Mouse (Mus musculus): ENCODE results near the gene Lipf. TPM values are rescaled to one million over a fixed set of nuclear protein-coding genes. Genes with fewer than 3 reads are reported as not detected.

Gene Lipf
- total RNA-seq (2021): not detected in 2 replicates
- long read RNA-seq: 0 reads

GRCm38 (mm10) chr19:33960887-33961286 lies at the start of gene Lipf:
Gene Lipf, plus strand, starts transcription at chr19:33961187.
- DNase-seq: no peak

DNA sequence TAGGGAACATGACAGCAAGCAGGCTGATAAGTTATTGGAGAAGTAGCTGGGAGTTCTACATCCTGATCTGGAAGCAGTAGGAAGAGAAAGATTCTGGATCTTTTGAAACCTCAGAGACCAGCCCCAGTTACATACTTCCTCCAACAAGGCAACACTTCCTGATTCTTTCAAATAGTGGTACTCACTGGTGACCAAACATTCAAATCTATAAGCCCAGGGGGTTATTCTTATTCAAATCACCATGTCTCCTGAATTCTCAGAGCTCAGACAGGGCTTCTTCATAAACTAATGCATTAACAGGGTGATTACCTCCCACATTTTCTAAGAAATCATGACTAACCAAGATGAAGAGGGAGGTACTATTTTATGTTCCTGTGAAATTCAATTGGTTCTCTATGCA lies 36.9 kb upstream of the Lipf start:
- DNase-seq: no peak

- no peak for DNase-seq
Measured at GRCm38 (mm10) chr19:33979007-33979406, 18.0 kb downstream of the Lipf start.

DNA sequence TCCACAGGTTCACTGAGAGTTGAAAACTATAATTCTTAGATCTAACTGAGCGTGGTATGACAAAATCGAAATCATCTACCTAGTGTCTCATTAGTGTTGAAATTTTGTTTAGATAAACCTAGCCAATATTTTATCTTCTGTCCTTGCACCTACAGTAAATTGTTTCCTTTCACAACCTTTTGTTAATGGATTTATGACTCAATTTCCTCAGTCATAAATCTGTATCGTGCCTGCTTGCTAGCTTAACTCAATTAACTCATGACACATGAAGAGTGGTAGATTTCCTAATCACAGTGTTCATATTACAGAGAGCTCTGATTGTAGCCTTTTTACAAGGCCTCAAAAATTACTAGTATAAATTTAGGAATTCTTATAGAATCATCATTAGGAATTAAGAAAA lies 22.1 kb downstream of the Lipf start:
- no peak for DNase-seq

GRCm38 (mm10) chr19:34008002-34008401 lies 47.0 kb downstream of the Lipf start, which contains the start of gene Lipk:
Gene Lipk, plus strand, starts transcription at chr19:34008290.
- DNase-seq: no peak

DNA sequence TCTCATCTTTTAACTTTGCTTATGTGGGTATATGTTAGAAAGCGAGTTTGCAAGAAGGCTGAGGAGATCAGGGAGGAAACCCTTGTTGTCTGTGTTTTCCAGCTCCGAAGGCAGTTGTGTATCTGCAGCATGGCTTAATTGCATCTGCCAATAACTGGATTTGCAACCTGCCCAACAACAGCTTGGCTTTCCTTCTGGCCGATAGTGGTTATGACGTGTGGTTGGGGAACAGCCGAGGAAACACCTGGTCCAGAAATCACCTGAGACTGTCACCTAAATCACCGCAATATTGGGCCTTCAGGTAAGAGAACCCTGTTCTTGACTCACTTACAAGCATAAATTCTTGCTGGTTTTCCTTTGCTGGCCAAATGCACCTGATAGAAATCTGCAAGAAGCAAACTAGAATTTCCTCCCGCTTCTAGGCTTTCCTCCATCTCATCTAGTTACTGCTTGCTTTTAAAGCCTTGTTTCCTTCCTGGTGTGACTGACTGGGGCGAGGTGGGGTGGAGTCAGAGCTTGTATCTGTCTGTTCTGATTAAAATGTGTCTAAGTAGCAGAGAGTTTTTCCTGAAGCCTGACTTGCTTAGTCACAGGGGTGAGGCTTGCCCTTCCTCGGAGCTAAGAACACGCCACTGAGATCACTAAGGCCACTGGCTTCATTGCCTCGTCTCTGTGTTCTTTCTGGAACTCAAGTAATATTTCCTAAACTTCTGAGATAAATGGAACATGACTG lies 60.6 kb downstream of the Lipf start:
- no peak for DNase-seq

- no peak for DNase-seq
Measured at GRCm38 (mm10) chr19:34022759-34023158, 61.8 kb downstream of the Lipf start.

Other genes starting within 250 kb of the Lipf start
- gene Lipo2, start 209.8 kb upstream of the Lipf start, total RNA-seq (2021): 0.24 TPM in 1 of 2 replicates, not detected in the other
- 12.2 and 12.6 TPM in 2 replicates for gene Lipo3, start 199.2 kb upstream of the Lipf start, total RNA-seq (2021)
- gene Lipo1, start 173.7 kb upstream of the Lipf start, total RNA-seq (2021): not detected in 2 replicates
- 0.30 TPM in 1 of 2 replicates, not detected in the other for gene Lipk, start 47.1 kb downstream of the Lipf start, total RNA-seq (2021)
- gene Lipn, start 106.2 kb downstream of the Lipf start, total RNA-seq (2021): 0.88 TPM in 1 of 2 replicates, not detected in the other
- gene Lipm, start 139.7 kb downstream of the Lipf start, total RNA-seq (2021): not detected in 2 replicates
- not detected in 2 replicates for gene Ankrd22, start 204.9 kb downstream of the Lipf start, total RNA-seq (2021)
- gene Stambpl1, start 231.0 kb downstream of the Lipf start, total RNA-seq (2021): 5.5 and 6.7 TPM in 2 replicates